Mouse (Mus musculus): ENCODE data around the gene Setd1b. TPM values are rescaled to one million over a fixed set of nuclear protein-coding genes. Genes with fewer than 3 reads are reported as not detected.

Setd1b gene
- total and polyA plus RNA-seq, 3 experiments, result 0.50 to 9.1 (median 2.3) TPM

- H3K4me2 ChIP-seq (ENCODE audit: insufficient read depth, low read depth, poor library complexity, severe bottlenecking), result peak overlapping the region; percentile 92
- H3K27ac ChIP-seq (ENCODE audit: insufficient read depth, low read depth), result peak overlapping the region; percentile 99
- H3K4me3 ChIP-seq (replicated peaks in 1 of 3; ENCODE audit: low read depth in 2 of 3, low read length in 2 of 3, poor library complexity in 1 of 3), result peak overlapping the region; percentile 63 to 86 (median 76)
- H3K27me3 ChIP-seq (replicated peaks), result no peaks in the 10 kb centered on the region
- DNase-seq (ENCODE audit: extremely low read depth), result peak; percentile 81
- H3K36me3 ChIP-seq (replicated peaks in 1 of 2; ENCODE audit: control insufficient read depth in 1 of 2, insufficient read depth in 1 of 2, low read length in 1 of 2), result peaks cover 25 to 45% of the 10 kb centered on the region in 2 experiments
- dilution Hi-C loops (cut with MboI; ENCODE audit: extremely low pct_ligation_motif_present, extremely low pct_unique_long_range_greater_than_20kb, low sequenced_read_pairs) (no loop called here), in situ Hi-C loops (cut with MboI; ENCODE audit: low pct_ligation_motif_present, low pct_unique_long_range_greater_than_20kb, low sequenced_read_pairs) (no loop called here)
- peaks cover 10 to 46% of the 10 kb centered on the region in 2 experiments; a peak in 3 of 4 replicates for H3K4me1 ChIP-seq (ENCODE audit: control insufficient read depth in 1 of 2, insufficient read depth in 2 of 2)
- peaks cover 45% of the 10 kb centered on the region for H3K79me2 ChIP-seq (replicated peaks; ENCODE audit: control insufficient read depth, extremely low read depth, insufficient read depth, poor library complexity, severe bottlenecking)
- peak overlapping the region; percentile 100 for H3K9ac ChIP-seq (ENCODE audit: insufficient read depth, low read depth)
- H3K9me3 ChIP-seq (replicated peaks; ENCODE audit: low read length), result no peaks in the 10 kb centered on the region
- TF ChIP-seq NELFE (IDR thresholded peaks at IDR 0.05; ENCODE audit: low read depth, low read length), result peak; percentile 14; the same call in 1 of the 2 replicates
- no peak for TF ChIP-seq MAZ (IDR thresholded peaks at IDR 0.05; ENCODE audit: low read depth, low read length)
- TF ChIP-seq E2F4 (IDR thresholded peaks at IDR 0.05; ENCODE audit: insufficient replicate concordance, low read depth, low read length), result no peak
- no peak for TF ChIP-seq CHD1 (IDR thresholded peaks at IDR 0.05; ENCODE audit: low read depth, low read length)
- TF ChIP-seq KAT2A (IDR thresholded peaks at IDR 0.05; ENCODE audit: insufficient replicate concordance, low read length), result no peak
- no peak for TF ChIP-seq ELF1 (IDR thresholded peaks at IDR 0.05; ENCODE audit: low read depth, low read length)
- no peak for TF ChIP-seq ZKSCAN1 (IDR thresholded peaks at IDR 0.05; ENCODE audit: borderline replicate concordance, low read depth, low read length)
- no peak for TF ChIP-seq MXI1 (IDR thresholded peaks at IDR 0.05; ENCODE audit: low read depth, low read length)
- TF ChIP-seq IRF4 (IDR thresholded peaks at IDR 0.05; ENCODE audit: low read depth, low read length), result 0 out of 2 replicates have a peak, but pooled peaks have one; percentile 8
- TF ChIP-seq TCF12 (IDR thresholded peaks at IDR 0.05; ENCODE audit: low read depth, low read length), result peak; percentile 10; the same call in 1 of the 2 replicates
- TF ChIP-seq PAX5 (IDR thresholded peaks at IDR 0.05; ENCODE audit: low read length), result no peak
- no peak for TF ChIP-seq SIN3A (IDR thresholded peaks at IDR 0.05; ENCODE audit: low read length)
- TF ChIP-seq MAFK (IDR thresholded peaks at IDR 0.05; ENCODE audit: insufficient replicate concordance, low read length), result no peak
- TF ChIP-seq NRF1 (IDR thresholded peaks at IDR 0.05; ENCODE audit: low read depth, low read length), result no peak
- no peak for TF ChIP-seq EP300 (IDR thresholded peaks at IDR 0.05; ENCODE audit: low read length)
- TF ChIP-seq JUN (IDR thresholded peaks at IDR 0.05; ENCODE audit: insufficient read depth, low read depth, low read length), result no peak
- TF ChIP-seq UBTF (IDR thresholded peaks at IDR 0.05; ENCODE audit: low read depth, low read length), result no peak
- peak; percentile 47 for TF ChIP-seq ZMIZ1 (IDR thresholded peaks at IDR 0.05; ENCODE audit: low read depth, low read length)
- no peak for TF ChIP-seq POLR2AphosphoS2 (IDR thresholded peaks at IDR 0.05; ENCODE audit: low read depth, low read length)
- peak; percentile 57 for TF ChIP-seq ETS1 (conservative IDR thresholded peaks at IDR 0.05; ENCODE audit: low read depth, low read length)
- TF ChIP-seq USF1 (IDR thresholded peaks at IDR 0.05; ENCODE audit: low read depth, low read length), result no peak
- TF ChIP-seq ZNF384 (IDR thresholded peaks at IDR 0.05; ENCODE audit: low read depth, low read length), result no peak
- TF ChIP-seq SMC3 (IDR thresholded peaks at IDR 0.05; ENCODE audit: low read depth, low read length), result no peak
- no peak for TF ChIP-seq MEF2A (IDR thresholded peaks at IDR 0.05; ENCODE audit: borderline replicate concordance, low read depth, low read length)
- TF ChIP-seq POLR2A (IDR thresholded peaks at IDR 0.05; ENCODE audit: low read depth, low read length), result no peak; the same call in 1 of the 2 replicates
- no peak for TF ChIP-seq BHLHE40 (IDR thresholded peaks at IDR 0.05; ENCODE audit: low read depth, low read length)
- 0 out of 2 replicates have a peak, but pooled peaks have one; percentile 42 for TF ChIP-seq TBP (conservative IDR thresholded peaks at IDR 0.05; ENCODE audit: low read depth, low read length)
- no peak for TF ChIP-seq MAX (IDR thresholded peaks at IDR 0.05; ENCODE audit: low read length)
- no peak for TF ChIP-seq USF2 (conservative IDR thresholded peaks at IDR 0.05; ENCODE audit: low read depth, low read length)
- TF ChIP-seq RCOR1 (conservative IDR thresholded peaks at IDR 0.05; ENCODE audit: low read depth, low read length), result no peak
- no peak for TF ChIP-seq JUND (conservative IDR thresholded peaks at IDR 0.05; ENCODE audit: low read depth, low read length)
- no peak for TF ChIP-seq ZC3H11A (IDR thresholded peaks at IDR 0.05; ENCODE audit: low read depth, low read length)
- TF ChIP-seq MYC (IDR thresholded peaks at IDR 0.05; ENCODE audit: low read depth, low read length), result no peak
- TF ChIP-seq CTCF (conservative IDR thresholded peaks at IDR 0.05 in 1 of 2, IDR thresholded peaks at IDR 0.05 in 1 of 2; ENCODE audit: low read depth in 2 of 2, low read length in 2 of 2), result no peak
- TF ChIP-seq GABPA (IDR thresholded peaks at IDR 0.05; ENCODE audit: insufficient replicate concordance, low read depth, low read length), result no peak
- TF ChIP-seq CHD2 (IDR thresholded peaks at IDR 0.05; ENCODE audit: low read length), result no peak; the same call in 1 of the 2 replicates
- no peak; the same call in 1 of the 2 replicates for TF ChIP-seq HCFC1 (IDR thresholded peaks at IDR 0.05; ENCODE audit: low read depth, low read length)
- no peak for TF ChIP-seq RAD21 (IDR thresholded peaks at IDR 0.05; ENCODE audit: low read depth, low read length)
Observed at GRCm38 (mm10) chr5:123138230-123138911, 3.6 kb upstream of the Setd1b start.
